Comparison of ENCODE assay signal across 7 mouse cellular contexts in the genomic region with DNA sequence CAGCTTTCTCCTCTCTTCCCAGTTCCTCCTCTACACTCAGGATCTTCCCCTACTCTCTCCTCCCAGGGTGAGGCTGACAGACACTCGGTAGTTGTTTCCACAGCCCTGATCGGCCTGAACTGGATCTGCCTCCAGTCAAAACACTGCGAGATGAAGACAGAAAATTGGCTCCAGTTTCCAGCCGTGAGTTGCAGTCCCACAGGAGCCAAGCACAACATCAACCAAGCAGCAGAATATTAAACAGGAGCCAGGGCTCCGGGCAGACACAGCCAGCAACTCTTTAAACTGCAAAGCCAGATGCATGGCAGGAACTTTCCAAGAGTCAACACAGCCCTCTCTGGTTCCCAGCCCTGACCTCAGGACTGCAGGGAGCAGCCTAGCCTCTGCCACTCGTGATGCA. TPM values are rescaled to one million over a fixed set of nuclear protein-coding genes. Genes with fewer than 3 reads are reported as not detected.
A peak's percentile ranks its signal among the peaks of the same experiment; 100 is the strongest.
DNase-seq lines count a peak whose midpoint lies in the region; ATAC-seq and TF ChIP-seq lines count a peak whose summit lies in the region.

No protein-coding gene starts in this region.

- peaks cover 69% of the 10 kb centered on the region for H3K4me1 ChIP-seq in forebrain, embryonic 10.5 days
- H3K4me1 ChIP-seq in heart, embryonic 15.5 days (replicated peaks) = peaks cover 41% of the 10 kb centered on the region
- H3K4me1 ChIP-seq in kidney, postnatal 0 days (replicated peaks; ENCODE audit: insufficient read depth, low read length) = no peaks in the 10 kb centered on the region; the same call in 1 of the 2 replicates
- H3K4me1 ChIP-seq in midbrain, postnatal 0 days (ENCODE audit: insufficient read depth, low read length) = peaks cover 17% of the 10 kb centered on the region

- peak; percentile 79 for ATAC-seq in heart, embryonic 15.5 days (replicated peaks; ENCODE audit: insufficient number of reproducible peaks, insufficient read depth, low FRiP score, low read depth)
- ATAC-seq in kidney, postnatal 0 days (replicated peaks; ENCODE audit: low FRiP score, low read depth) = no peak
- ATAC-seq in midbrain, postnatal 0 days (ENCODE audit: low FRiP score) = peak; percentile 21; the same call in 1 of the 2 replicates

- H3K27ac ChIP-seq in forebrain, embryonic 10.5 days = peak overlapping the region; percentile 62
- H3K27ac ChIP-seq in heart, embryonic 15.5 days = peak overlapping the region; percentile 68
- peak overlapping the region; percentile 19; the same call in 1 of the 2 replicates for H3K27ac ChIP-seq in kidney, postnatal 0 days
- no peak overlapping the region for H3K27ac ChIP-seq in midbrain, postnatal 0 days (ENCODE audit: low read depth, low read length)

- H3K27me3 ChIP-seq in forebrain, embryonic 10.5 days (ENCODE audit: poor library complexity, severe bottlenecking) = peaks cover 95% of the 10 kb centered on the region
- peaks cover 16% of the 10 kb centered on the region for H3K27me3 ChIP-seq in heart, embryonic 15.5 days
- no peaks in the 10 kb centered on the region for H3K27me3 ChIP-seq in kidney, postnatal 0 days (ENCODE audit: insufficient read depth, low read length)
- no peaks in the 10 kb centered on the region for H3K27me3 ChIP-seq in midbrain, postnatal 0 days (ENCODE audit: insufficient read depth, low read length)

- peaks cover 34% of the 10 kb centered on the region for H3K36me3 ChIP-seq in forebrain, embryonic 10.5 days (replicated peaks)
- peaks cover 15% of the 10 kb centered on the region for H3K36me3 ChIP-seq in heart, embryonic 15.5 days
- peaks cover 14% of the 10 kb centered on the region; the same call in 1 of the 2 replicates for H3K36me3 ChIP-seq in kidney, postnatal 0 days (ENCODE audit: insufficient read depth, low read length)
- peaks cover 21% of the 10 kb centered on the region for H3K36me3 ChIP-seq in midbrain, postnatal 0 days (ENCODE audit: insufficient read depth, low read length)

- H3K9me3 ChIP-seq in forebrain, embryonic 10.5 days = no peaks in the 10 kb centered on the region
- no peaks in the 10 kb centered on the region for H3K9me3 ChIP-seq in heart, embryonic 15.5 days (replicated peaks)
- no peaks in the 10 kb centered on the region for H3K9me3 ChIP-seq in kidney, postnatal 0 days (replicated peaks; ENCODE audit: low read length)
- no peaks in the 10 kb centered on the region for H3K9me3 ChIP-seq in midbrain, postnatal 0 days (ENCODE audit: low read length)

- TF ChIP-seq CTCF in kidney, postnatal 0 days (IDR thresholded peaks at IDR 0.05; ENCODE audit: low read depth) = no peak
- no peak for TF ChIP-seq CTCF in midbrain, postnatal 0 days (IDR thresholded peaks at IDR 0.05)

- peak overlapping the region; percentile 31 for H3K4me2 ChIP-seq in heart, embryonic 15.5 days
- H3K4me2 ChIP-seq in kidney, postnatal 0 days (ENCODE audit: low read length) = peak overlapping the region; percentile 26
- H3K4me2 ChIP-seq in midbrain, postnatal 0 days (ENCODE audit: low read depth, low read length, poor library complexity, severe bottlenecking) = peak overlapping the region; percentile 36

- H3K9ac ChIP-seq in heart, embryonic 15.5 days = no peak overlapping the region
- no peak overlapping the region for H3K9ac ChIP-seq in kidney, postnatal 0 days (ENCODE audit: low read depth, low read length)
- H3K9ac ChIP-seq in midbrain, postnatal 0 days (replicated peaks; ENCODE audit: low read length, poor library complexity, severe bottlenecking) = 0 out of 2 replicates have a peak overlapping the region, but pooled peaks have one; percentile 14

- peak overlapping the region; percentile 20; the same call in 1 of the 2 replicates for H3K4me3 ChIP-seq in forebrain, embryonic 10.5 days
- peak overlapping the region; percentile 4; the same call in 1 of the 2 replicates for H3K4me3 ChIP-seq in heart, embryonic 15.5 days
- H3K4me3 ChIP-seq in kidney, postnatal 0 days (replicated peaks; ENCODE audit: low read depth, low read length) = no peak overlapping the region
- H3K4me3 ChIP-seq in midbrain, postnatal 0 days (ENCODE audit: low read depth, low read length) = no peak overlapping the region

- 11% methylated on average over 6 of the region's 6 CpGs for WGBS in forebrain, embryonic 10.5 days
- WGBS in heart, embryonic 15.5 days = 5% methylated on average over 6 of the region's 6 CpGs
- WGBS in kidney, postnatal 0 days = 18% methylated on average over 6 of the region's 6 CpGs
- WGBS in midbrain, postnatal 0 days = 3% methylated on average over 6 of the region's 6 CpGs

- DNase-seq in embryo, embryonic 11 days = peak; percentile 63
- no peak for DNase-seq in forebrain, embryonic 10.5 days (ENCODE audit: extremely low spot score, low spot score)
- DNase-seq in kidney, postnatal 0 days (ENCODE audit: low spot score) = peak; percentile 78
- DNase-seq in midbrain, postnatal 0 days (ENCODE audit: low spot score) = peak; percentile 78
- DNase-seq in urinary bladder, postnatal 25 days (ENCODE audit: low spot score) = no peak
- no peak for DNase-seq in spleen, postnatal 36 days (ENCODE audit: low spot score in 2 of 2)

RNA-seq across cellular contexts. Expression of a gene that starts 3.9 kb away (rescaled TPM):
- polyA plus RNA-seq in forebrain, embryonic 10.5 days (2016; fragmentation: Nextera tagmentation; extraction: Ambion mirVana) = 13.1 TPM in 2 replicates
- 12.3 and 15.1 TPM in 2 replicates for polyA plus RNA-seq in heart, embryonic 15.5 days (2015; fragmentation: Nextera tagmentation; extraction: Ambion mirVana)
- polyA plus RNA-seq in kidney, postnatal 0 days (2015; fragmentation: Nextera tagmentation; extraction: Ambion mirVana) = 20.0 and 20.4 TPM in 2 replicates
- 9.2 and 10.9 TPM in 2 replicates for total RNA-seq in midbrain, postnatal 0 days (2014; rRNA removed)
- polyA plus RNA-seq in midbrain, postnatal 0 days (2015; fragmentation: Nextera tagmentation; extraction: Ambion mirVana) = 18.6 and 19.8 TPM in 2 replicates

Comparison
In these comparisons a context has a peak if more than half of its experiments do, and no peak if none do; other contexts are left out.
1. DNase-seq: peak in embryo, embryonic 11 days (single experiment), kidney, postnatal 0 days (single experiment) and midbrain, postnatal 0 days (single experiment); none in forebrain, embryonic 10.5 days (single experiment), urinary bladder, postnatal 25 days (single experiment) and spleen, postnatal 36 days (0 of 2).
2. H3K4me3 ChIP-seq: peak in forebrain, embryonic 10.5 days (single experiment) and heart, embryonic 15.5 days (single experiment); none in kidney, postnatal 0 days (single experiment) and midbrain, postnatal 0 days (single experiment).
3. Peak in every context shown above with its lines, with median percentiles within 50 percentile points of each other: H3K4me2 ChIP-seq.